Mouse (Mus musculus) lung, adult 2 months (tissue): ENCODE results near the gene Lama2. TPM values are rescaled to one million over a fixed set of nuclear protein-coding genes. Genes with fewer than 3 reads are reported as not detected.
A peak's percentile ranks its signal among the peaks of the same experiment; 100 is the strongest.

Source experiments
- DNase-seq: peaks from one replicate; pipeline ENCODE4 v3.0.0; 2022
- H3K4me1 ChIP-seq: fragments of 200-500 bp; 2 replicates; pipeline ENCODE4 v1.6.1; 2011; ENCODE audit warnings: low read length; ENCODE audit not compliant: control insufficient read depth, insufficient read depth
- H3K4me3 ChIP-seq: fragments of 200-500 bp; replicated peaks from 2 replicates; pipeline ENCODE3; 2011; ENCODE audit warnings: low read depth, mild to moderate bottlenecking, control low read depth, low read length; ENCODE audit errors: extremely low read depth
- CTCF ChIP-seq: fragments of 200-500 bp; IDR thresholded peaks from 2 replicates; pipeline ENCODE4 v1.5.1; 2011; ENCODE audit warnings: mild to moderate bottlenecking, low read length, control low read depth; ENCODE audit not compliant: insufficient read depth
- POLR2A ChIP-seq: fragments of 200-500 bp; IDR thresholded peaks from 2 replicates; pipeline ENCODE4 v1.6.1; 2011; ENCODE audit warnings: low read depth, mild to moderate bottlenecking, control low read depth, low read length, borderline replicate concordance; ENCODE audit errors: extremely low read depth
- WGBS: fragments of 180-500 bp; shearing (Covaris S2); methylation state at CpG from one replicate; pipeline ENCODE4 v1.1.7; 2018; 5-methylcytosine and 5-hydroxymethylcytosine counted together
- polyA plus RNA-seq: library from polyadenylated mRNA; depleted of rRNA; stranded (reverse); fragments of >200 nt; gene quantifications from 2 replicates; pipeline ENCODE4 v1.2.3, GENCODE M21; 2012

Gene Lama2
- polyA plus RNA-seq, 1 experiment = 18.3 TPM

- peak overlapping the region; percentile 63 for H3K4me3 ChIP-seq
- peak; percentile 34; the same call in 1 of the 2 replicates for TF ChIP-seq POLR2A
- TF ChIP-seq CTCF = no peak
- WGBS = 19% methylated on average over 18 of the region's 18 CpGs
- peak; percentile 4 for DNase-seq
- no peaks in the 10 kb centered on the region for H3K4me1 ChIP-seq
Observed at GRCm38 (mm10) chr10:27616641-27617415, 2.7 kb downstream of the Lama2 start.

- no peak overlapping the region for H3K4me3 ChIP-seq
- H3K4me1 ChIP-seq = no peaks in the 10 kb centered on the region
- DNase-seq = no peak
- no peak for TF ChIP-seq CTCF
- TF ChIP-seq POLR2A = no peak
- WGBS = 88% methylated on average over 3 of the region's 3 CpGs
Observed at GRCm38 (mm10) chr10:27595675-27596074, 23.9 kb downstream of the Lama2 start.

GRCm38 (mm10) chr10:27533217-27533616 lies 86.3 kb downstream of the Lama2 start:
- TF ChIP-seq POLR2A = no peak
- TF ChIP-seq CTCF = no peak
- DNase-seq = no peak
- Histone ChIP-seq H3K4me1 (no peaks in the 10 kb centered on the region), H3K4me3 (no peak overlapping the region)
- WGBS = 45% methylated on average over 2 of the region's 2 CpGs

- no peak for TF ChIP-seq CTCF
- H3K4me3 ChIP-seq = no peak overlapping the region
- H3K4me1 ChIP-seq = no peaks in the 10 kb centered on the region
- 74% methylated on average over 3 of the region's 3 CpGs for WGBS
- no peak for DNase-seq
Observed at GRCm38 (mm10) chr10:27508847-27509459, 110.6 kb downstream of the Lama2 start.

GRCm38 (mm10) chr10:27500863-27501262 lies 118.7 kb downstream of the Lama2 start:
- Histone ChIP-seq H3K4me1 (no peaks in the 10 kb centered on the region), H3K4me3 (no peak overlapping the region)
- WGBS = 84% methylated on average over 3 of the region's 3 CpGs
- no peak for DNase-seq
- TF ChIP-seq CTCF (no peak), POLR2A (no peak)

- no peaks in the 10 kb centered on the region for H3K4me1 ChIP-seq
- H3K4me3 ChIP-seq = no peak overlapping the region
- 51% methylated on average over 1 of the region's 1 CpGs for WGBS
- DNase-seq = no peak
- TF ChIP-seq CTCF (no peak), POLR2A (no peak)
Observed at GRCm38 (mm10) chr10:27488452-27488851, 131.1 kb downstream of the Lama2 start.

GRCm38 (mm10) chr10:27484041-27484440 lies 135.5 kb downstream of the Lama2 start:
- Histone ChIP-seq H3K4me3 (no peak overlapping the region), H3K4me1 (no peaks in the 10 kb centered on the region)
- TF ChIP-seq CTCF (no peak), POLR2A (no peak)
- 76% methylated on average over 1 of the region's 1 CpGs for WGBS
- DNase-seq = no peak

- TF ChIP-seq POLR2A (no peak), CTCF (no peak)
- Histone ChIP-seq H3K4me3 (no peak overlapping the region), H3K4me1 (no peaks in the 10 kb centered on the region)
- no peak for DNase-seq
- WGBS = 45% methylated on average over 3 of the region's 3 CpGs
Observed at GRCm38 (mm10) chr10:27475540-27475939, 144.0 kb downstream of the Lama2 start.

- TF ChIP-seq CTCF = no peak
- TF ChIP-seq POLR2A = no peak
- WGBS = 92% methylated on average over 1 of the region's 1 CpGs
- H3K4me3 ChIP-seq = no peak overlapping the region
- no peaks in the 10 kb centered on the region for H3K4me1 ChIP-seq
- DNase-seq = no peak
Observed at GRCm38 (mm10) chr10:27468274-27468673, 151.3 kb downstream of the Lama2 start.
